Mouse (Mus musculus): Measurements from ENCODE around the gene Pax8. TPM values are rescaled to one million over a fixed set of nuclear protein-coding genes. Genes with fewer than 3 reads are reported as not detected.
A peak's percentile ranks its signal among the peaks of the same experiment; 100 is the strongest.

Pax8 gene
- polyA plus RNA-seq, 1 experiment from 2014 or later, result not detected

DNA sequence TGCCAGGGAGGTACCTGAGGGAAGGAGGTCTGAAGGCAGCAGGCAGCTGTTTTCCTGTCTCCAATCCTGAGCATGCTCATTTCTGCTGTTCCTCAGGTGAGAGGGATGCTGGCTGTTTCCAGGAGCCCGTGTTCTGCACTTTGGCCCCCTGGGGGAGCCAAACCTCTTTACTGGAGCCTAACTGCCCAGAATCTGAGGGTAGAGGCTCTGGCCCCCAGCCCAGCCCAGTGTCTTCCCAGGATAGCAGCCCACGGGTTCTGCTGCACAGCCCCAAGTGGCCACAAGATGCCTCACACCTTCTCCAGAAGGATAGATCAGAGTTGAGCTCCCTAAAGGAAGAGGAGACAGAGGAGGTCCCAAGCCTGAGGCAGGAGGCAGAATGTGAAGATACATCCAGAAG, 78.3 kb downstream of the Pax8 start:
- Histone ChIP-seq H3K9me3 (no peaks in the 10 kb centered on the region), H3K4me1 (no peaks in the 10 kb centered on the region), H3K4me2 (replicated peaks) (no peak overlapping the region), H3K27ac (no peak overlapping the region), H3K36me3 (no peaks in the 10 kb centered on the region), H3K9ac (no peak overlapping the region), H3K4me3 (no peak overlapping the region), H3K27me3 (no peaks in the 10 kb centered on the region)
- no peak for ATAC-seq (ENCODE audit: low FRiP score, low read depth)
- 11% methylated on average over 2 of the region's 2 CpGs for WGBS

DNA sequence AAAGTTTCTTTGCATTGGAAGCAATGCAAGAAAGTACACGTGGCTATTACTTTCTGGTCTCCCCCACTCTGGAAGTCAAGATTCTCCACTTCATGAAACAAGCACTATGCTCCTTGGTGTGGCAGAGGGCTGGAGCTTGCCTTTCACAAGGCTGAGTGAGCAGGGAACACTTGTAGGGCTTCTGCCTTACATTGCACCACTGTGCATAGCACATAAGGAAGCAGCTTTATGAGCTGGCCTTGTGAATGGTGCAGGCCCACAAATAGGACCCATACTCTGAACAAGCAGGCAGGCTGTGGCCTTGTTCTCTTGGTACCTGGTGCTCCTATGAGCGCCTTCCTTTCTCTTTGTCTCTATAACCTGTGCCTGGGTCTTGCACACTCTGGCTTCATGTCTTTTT, 82.1 kb downstream of the Pax8 start:
- no peak overlapping the region for H3K4me3 ChIP-seq
- H3K27ac ChIP-seq, result no peak overlapping the region
- H3K27me3 ChIP-seq, result no peaks in the 10 kb centered on the region
- no peaks in the 10 kb centered on the region for H3K9me3 ChIP-seq
- no peak overlapping the region for H3K4me2 ChIP-seq (replicated peaks)
- H3K9ac ChIP-seq, result no peak overlapping the region
- WGBS, result 73% methylated on average over 2 of the region's 2 CpGs
- H3K36me3 ChIP-seq, result no peaks in the 10 kb centered on the region
- no peaks in the 10 kb centered on the region for H3K4me1 ChIP-seq
- ATAC-seq (ENCODE audit: low FRiP score, low read depth), result no peak

DNA sequence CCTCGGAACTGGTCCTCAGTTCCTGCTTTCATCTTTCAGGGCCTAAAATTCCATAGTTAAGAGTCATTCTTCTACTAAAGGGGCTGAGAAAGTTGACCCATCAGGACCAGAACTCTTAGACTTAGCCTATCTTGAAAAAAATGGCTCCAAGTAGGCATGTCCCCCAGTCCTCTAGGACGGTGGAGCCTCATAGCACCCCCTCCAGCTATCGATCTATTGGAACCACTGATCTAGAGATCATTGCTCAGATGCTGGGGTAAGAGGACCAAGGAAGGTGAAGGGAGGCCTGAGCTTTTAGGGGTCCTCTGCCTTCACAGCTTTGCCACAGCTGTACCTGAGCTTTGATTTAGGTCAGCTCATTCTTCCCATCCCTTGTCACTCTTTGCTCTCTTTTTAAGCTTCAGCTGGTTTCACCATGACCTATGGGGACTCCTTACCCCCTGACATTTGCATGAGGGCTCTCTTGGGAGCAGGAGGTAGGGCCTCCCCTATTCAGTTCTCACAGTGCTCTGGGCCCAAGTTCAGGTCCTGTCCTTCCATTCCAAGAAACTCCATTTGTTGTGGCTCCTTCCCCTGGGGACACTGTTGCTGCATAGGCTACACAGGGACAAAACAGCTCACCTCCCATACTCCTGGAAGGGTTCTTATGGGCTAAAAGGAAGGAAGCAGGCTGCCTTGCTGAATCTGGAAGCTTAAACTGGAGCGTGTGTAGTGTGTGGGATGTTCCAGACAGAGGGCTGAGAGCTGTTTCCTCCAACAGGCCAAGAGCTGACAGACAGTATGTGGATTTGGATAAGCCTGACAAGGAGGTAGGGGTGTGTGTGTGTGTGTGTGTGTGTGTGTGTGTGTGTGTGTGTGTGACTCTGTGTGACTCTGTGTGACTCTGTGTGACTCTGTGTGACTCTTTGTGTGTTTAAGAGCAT, 87.8 kb downstream of the Pax8 start:
- 90% methylated on average over 4 of the region's 4 CpGs for WGBS
- Histone ChIP-seq H3K27me3 (no peaks in the 10 kb centered on the region), H3K27ac (no peak overlapping the region), H3K36me3 (no peaks in the 10 kb centered on the region), H3K4me3 (no peak overlapping the region), H3K9ac (no peak overlapping the region), H3K4me1 (peaks cover 12% of the 10 kb centered on the region), H3K9me3 (no peaks in the 10 kb centered on the region), H3K4me2 (replicated peaks) (no peak overlapping the region)
- ATAC-seq (ENCODE audit: low FRiP score, low read depth), result no peak

DNA sequence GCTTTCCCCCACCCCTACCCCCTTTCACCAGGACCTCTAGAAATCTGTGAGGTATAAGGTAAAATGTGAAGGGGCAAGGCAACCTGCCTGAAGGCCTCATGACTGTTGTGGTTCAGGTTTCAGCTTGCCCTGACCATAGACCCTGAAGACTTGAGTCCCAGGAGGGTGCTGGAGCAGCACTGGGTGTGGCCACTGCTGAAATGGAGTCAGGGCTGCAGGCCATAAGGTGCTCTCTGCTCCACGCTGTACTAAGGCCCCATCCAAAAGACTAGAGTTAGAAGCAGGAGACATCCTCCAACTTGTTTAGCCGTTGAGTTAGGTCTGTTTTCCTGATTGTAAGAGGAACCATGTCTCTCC, 88.5 kb downstream of the Pax8 start:
- Histone ChIP-seq H3K4me3 (no peak overlapping the region), H3K4me1 (peaks cover 12% of the 10 kb centered on the region), H3K27ac (no peak overlapping the region), H3K36me3 (no peaks in the 10 kb centered on the region), H3K9me3 (no peaks in the 10 kb centered on the region), H3K4me2 (replicated peaks) (no peak overlapping the region), H3K27me3 (no peaks in the 10 kb centered on the region), H3K9ac (no peak overlapping the region)
- ATAC-seq (ENCODE audit: low FRiP score, low read depth), result no peak
- WGBS, result 85% methylated on average over 2 of the region's 2 CpGs

DNA sequence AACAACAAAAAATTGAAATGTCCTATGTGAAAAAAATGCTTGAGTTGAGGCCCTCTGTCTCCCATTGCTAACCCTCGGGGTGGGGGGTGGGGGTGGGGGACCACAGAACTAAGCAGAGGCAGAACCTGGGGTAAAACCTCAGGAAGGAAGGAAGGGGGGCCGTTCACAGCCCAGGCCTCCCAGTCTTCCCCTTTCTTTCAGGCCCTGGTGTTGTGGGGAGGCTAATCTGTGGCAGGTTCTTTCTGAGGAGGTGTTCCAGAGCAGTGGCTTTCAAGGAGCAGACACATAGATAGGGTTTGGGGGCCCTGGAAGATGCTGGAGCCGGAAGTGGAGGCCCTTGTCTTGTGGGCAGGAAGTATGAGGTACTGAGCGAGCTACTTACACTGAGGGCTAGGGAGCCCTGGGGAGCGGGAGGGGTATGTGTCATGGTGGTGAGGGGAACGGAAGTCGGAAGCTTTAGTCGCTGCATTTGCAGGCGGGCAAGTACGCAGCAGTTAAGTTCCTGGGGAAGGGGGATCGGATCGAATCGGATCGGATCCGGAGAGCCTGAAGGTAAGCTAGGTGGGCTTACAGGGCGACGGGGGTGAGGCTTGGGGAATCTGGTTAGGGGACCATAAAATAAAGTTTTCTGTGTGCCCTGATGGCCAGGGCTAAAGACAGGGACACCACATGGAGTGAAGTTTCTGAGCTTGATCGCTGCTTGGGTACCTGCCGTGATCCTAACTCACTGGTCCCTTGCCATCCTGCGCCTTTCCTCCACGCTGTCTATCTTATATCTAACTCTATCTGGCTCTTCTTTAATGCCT, 89.0 kb downstream of the Pax8 start:
- WGBS, result 88% methylated on average over 21 of the region's 21 CpGs

DNA sequence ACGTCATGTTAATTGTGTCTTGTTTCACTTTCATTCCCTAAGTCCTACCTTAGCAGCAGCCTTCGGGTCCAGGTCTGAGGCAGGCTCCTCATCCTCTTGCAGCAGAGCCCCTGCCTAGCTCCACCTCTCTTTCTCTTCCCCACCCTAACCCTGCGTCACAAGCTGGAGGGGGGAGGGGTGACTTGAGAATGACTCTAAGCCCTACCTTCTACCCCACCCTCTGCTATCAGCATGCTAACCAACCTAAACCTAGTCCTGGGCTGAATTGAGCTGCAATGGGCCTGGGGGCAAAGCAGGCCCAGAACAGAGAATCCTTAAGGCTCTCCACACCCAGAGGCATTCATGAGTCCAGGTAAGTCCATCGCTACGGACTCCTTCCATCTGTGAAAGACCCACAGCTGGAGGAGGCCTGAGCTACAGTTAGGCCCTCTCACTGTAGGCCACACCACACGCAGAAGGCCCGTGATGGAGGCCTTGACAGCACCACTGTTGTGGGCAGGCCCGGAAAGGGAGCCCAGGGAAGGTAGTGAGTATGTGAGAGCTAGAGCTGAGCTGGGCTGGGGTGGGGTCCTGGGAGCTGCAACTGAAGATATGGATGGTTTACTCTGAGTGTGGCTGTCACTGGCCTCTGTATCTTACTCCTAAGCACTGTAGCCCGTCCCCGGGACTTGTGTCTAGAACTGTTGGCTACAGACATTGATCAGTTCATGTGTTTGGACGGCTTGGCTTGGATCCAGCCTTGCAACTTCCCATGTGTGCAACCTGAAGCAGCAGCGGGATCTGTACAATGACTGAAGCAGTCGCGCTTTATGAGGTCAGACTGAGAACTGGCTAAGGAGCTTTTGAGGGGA, 90.1 kb downstream of the Pax8 start:
- no peak overlapping the region for H3K9ac ChIP-seq
- WGBS, result 75% methylated on average over 14 of the region's 14 CpGs
- no peaks in the 10 kb centered on the region for H3K27me3 ChIP-seq
- H3K9me3 ChIP-seq, result no peaks in the 10 kb centered on the region
- peak overlapping the region; percentile 9; the same call in 1 of the 2 replicates for H3K4me2 ChIP-seq (replicated peaks)
- no peaks in the 10 kb centered on the region for H3K36me3 ChIP-seq
- H3K4me1 ChIP-seq, result peaks cover 12% of the 10 kb centered on the region
- no peak overlapping the region for H3K4me3 ChIP-seq
- H3K27ac ChIP-seq, result no peak overlapping the region
- ATAC-seq (ENCODE audit: low FRiP score, low read depth), result peak; percentile 49; the same call in 1 of the 2 replicates

More for the DNA sequence above, 89.0 kb downstream of the Pax8 start:
- no peak overlapping the region for H3K4me3 ChIP-seq
- no peaks in the 10 kb centered on the region for H3K36me3 ChIP-seq
- no peak overlapping the region for H3K4me2 ChIP-seq (replicated peaks)
- ATAC-seq (ENCODE audit: low FRiP score, low read depth), result no peak
- no peak overlapping the region for H3K9ac ChIP-seq
- H3K9me3 ChIP-seq, result no peaks in the 10 kb centered on the region
- H3K4me1 ChIP-seq, result peaks cover 12% of the 10 kb centered on the region
- no peak overlapping the region for H3K27ac ChIP-seq
- H3K27me3 ChIP-seq, result no peaks in the 10 kb centered on the region

DNA sequence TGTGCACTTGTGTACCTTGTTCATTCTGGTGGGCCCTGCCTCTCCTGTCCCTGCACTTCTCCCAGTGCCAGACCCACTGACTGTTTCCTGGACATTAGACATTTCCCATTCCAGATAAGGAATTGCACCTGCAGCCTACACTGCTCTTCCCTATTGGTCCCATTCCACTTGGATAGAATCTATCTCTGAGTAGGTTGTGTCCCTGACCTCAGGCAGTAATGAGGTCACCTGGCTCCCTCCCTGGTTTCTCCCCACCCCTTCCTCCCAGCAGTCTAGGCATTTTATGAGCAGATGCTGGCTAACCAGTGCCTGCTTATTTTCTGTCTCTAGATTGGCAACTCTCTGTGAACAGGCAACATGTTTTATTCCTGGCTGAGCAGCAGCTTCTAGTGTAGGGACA, 91.0 kb downstream of the Pax8 start:
- Histone ChIP-seq H3K4me1 (peaks cover 12% of the 10 kb centered on the region), H3K4me3 (no peak overlapping the region), H3K9ac (no peak overlapping the region), H3K4me2 (replicated peaks) (no peak overlapping the region), H3K27ac (no peak overlapping the region), H3K36me3 (no peaks in the 10 kb centered on the region), H3K27me3 (no peaks in the 10 kb centered on the region), H3K9me3 (no peaks in the 10 kb centered on the region)
- no peak for ATAC-seq (ENCODE audit: low FRiP score, low read depth)

DNA sequence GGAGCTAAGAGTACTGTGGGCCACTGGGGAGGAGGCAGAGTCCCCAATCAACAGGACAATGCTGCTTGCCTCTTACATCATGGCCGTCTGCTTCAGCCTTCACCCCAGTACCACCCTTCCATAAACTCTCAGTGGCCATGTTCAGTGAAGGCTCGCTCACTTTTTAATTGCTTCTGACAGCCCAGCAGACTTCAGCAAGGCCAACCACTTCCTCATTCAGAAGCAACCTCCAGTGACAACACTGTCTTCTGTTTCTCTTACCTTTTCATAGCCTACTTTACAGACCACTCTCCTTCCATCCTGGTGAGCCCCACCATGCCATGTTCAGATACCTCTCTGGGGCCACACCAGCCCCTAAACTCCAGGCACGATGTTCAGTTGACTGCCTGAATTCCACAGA, 91.8 kb downstream of the Pax8 start:
- no peak overlapping the region for H3K27ac ChIP-seq
- no peaks in the 10 kb centered on the region for H3K36me3 ChIP-seq
- no peaks in the 10 kb centered on the region for H3K9me3 ChIP-seq
- no peak overlapping the region for H3K9ac ChIP-seq
- no peaks in the 10 kb centered on the region for H3K27me3 ChIP-seq
- peaks cover 12% of the 10 kb centered on the region for H3K4me1 ChIP-seq
- 59% methylated on average over 3 of the region's 3 CpGs for WGBS
- H3K4me3 ChIP-seq, result no peak overlapping the region
- H3K4me2 ChIP-seq (replicated peaks), result no peak overlapping the region
- no peak for ATAC-seq (ENCODE audit: low FRiP score, low read depth)

DNA sequence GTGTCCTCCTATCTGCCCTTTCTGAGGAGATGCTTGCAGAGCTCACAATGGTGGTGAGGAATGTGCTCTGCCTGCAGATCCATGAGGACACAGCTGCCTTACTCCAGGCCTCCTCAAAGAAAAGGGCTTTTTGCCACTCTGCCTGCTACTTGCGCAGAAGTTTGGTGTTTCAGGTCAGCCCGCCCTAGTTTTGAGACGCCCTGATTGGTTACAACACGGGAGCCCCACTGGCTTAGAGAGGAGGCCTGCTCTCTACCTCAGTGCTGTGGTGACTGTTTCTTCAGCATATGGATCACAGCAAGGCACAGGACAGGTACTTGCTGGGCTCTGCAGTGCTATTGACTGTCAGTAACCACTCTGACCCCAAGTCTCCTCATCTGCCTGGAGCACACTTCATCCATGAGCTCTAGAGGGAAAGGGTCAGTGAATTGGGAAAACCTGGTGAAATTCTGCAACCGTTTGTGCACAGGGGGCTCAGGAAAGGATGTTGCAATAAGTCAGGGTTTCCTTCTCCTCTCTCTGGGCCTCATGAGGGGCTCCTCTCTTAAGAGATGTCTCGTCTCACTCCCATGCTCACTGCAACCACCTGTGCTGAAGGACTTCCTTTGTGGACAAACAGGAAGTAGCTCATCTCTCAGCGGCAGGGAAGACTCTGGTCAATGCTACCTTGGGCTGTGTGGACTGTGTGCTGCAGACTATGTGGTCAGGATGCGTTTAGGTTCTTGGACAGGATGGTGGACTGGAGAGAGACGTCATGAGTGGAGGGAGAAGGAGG, 92.8 kb downstream of the Pax8 start:
- Histone ChIP-seq H3K4me1 (peaks cover 12% of the 10 kb centered on the region), H3K4me3 (no peak overlapping the region), H3K27ac (no peak overlapping the region), H3K9ac (no peak overlapping the region), H3K36me3 (no peaks in the 10 kb centered on the region), H3K9me3 (no peaks in the 10 kb centered on the region), H3K27me3 (no peaks in the 10 kb centered on the region), H3K4me2 (replicated peaks) (no peak overlapping the region)
- 68% methylated on average over 9 of the region's 9 CpGs for whole genome bisulfite sequencing
- ATAC-seq (ENCODE audit: low FRiP score, low read depth), result no peak

DNA sequence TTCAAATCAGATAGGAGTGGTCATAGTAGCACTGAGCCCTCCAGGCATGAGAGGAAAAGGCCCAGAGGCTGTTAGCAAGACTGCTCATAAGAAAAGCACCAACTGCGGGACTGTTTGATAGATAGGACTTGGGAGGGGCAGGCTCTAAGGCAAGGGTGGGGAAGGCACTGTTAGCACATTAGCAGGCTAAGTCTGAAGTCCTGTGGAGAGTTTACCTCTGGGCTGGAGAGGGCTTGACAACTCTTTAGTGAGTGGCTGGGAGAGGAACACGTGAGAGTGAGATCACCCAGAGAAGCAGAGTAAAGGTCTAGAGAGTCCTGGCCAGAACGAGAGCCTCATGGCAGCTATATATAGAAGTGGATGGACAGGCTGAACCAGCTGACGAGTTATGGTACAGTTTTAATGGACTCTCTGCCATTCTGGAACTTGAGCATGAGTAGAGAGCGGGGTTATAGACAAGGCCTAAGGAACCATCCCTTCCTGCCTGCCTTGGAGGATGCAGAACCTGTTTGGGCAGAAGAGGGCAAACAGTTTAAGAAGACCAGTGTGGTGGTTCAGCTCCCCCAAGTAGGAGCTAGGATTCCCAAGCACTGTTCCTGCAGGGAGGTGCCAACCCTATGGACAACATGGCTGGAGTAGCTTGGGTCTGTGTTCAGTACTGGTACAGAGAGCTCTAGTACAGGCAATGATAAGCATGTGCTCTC, 96.5 kb downstream of the Pax8 start:
- Histone ChIP-seq H3K4me3 (no peak overlapping the region), H3K27ac (no peak overlapping the region), H3K9ac (no peak overlapping the region), H3K4me2 (replicated peaks) (no peak overlapping the region), H3K4me1 (no peaks in the 10 kb centered on the region), H3K27me3 (no peaks in the 10 kb centered on the region), H3K36me3 (no peaks in the 10 kb centered on the region), H3K9me3 (no peaks in the 10 kb centered on the region)
- ATAC-seq (ENCODE audit: low FRiP score, low read depth), result no peak
- 68% methylated on average over 5 of the region's 5 CpGs for WGBS
